Mouse (Mus musculus): ENCODE data around the gene Sf3b1. TPM values are rescaled to one million over a fixed set of nuclear protein-coding genes. Genes with fewer than 3 reads are reported as not detected.
A peak's percentile ranks its signal among the peaks of the same experiment; 100 is the strongest.
"Not testable (repeated sequence)": the region's sequence is repeated elsewhere in the genome, so short reads cannot be mapped to it uniquely, and the experiment has no call there.

Gene Sf3b1
- total and polyA plus RNA-seq, 3 experiments: 111 to 167 (median 118) TPM

DNA sequence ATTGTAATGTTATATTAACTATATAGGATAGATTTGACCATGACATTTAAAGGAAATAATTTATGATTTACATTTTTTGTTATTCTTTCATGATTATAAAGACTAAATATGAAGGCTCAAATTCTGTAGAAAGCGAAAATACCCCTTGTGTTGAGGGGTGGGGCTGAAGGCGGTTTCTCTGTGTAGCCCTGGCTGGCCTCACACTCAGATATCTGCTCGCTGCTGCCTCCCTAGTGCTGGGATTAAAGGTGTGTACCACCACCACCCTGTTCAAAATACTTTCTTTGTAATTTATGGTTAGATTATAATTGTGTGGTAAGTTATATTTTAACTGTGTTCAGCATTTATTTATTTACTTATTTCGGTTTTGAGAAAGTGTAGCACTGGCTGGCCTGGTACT lies 34.5 kb upstream of the Sf3b1 start:
- no peak overlapping the region for H3K4me3 ChIP-seq (ENCODE audit: control insufficient read depth in 1 of 2, insufficient read depth in 1 of 2, low read depth in 2 of 2, low read length in 2 of 2)
- no peak for TF ChIP-seq POLR2A (IDR thresholded peaks at IDR 0.05; ENCODE audit: control insufficient read depth in 1 of 2, insufficient read depth in 1 of 2, low read depth in 1 of 2, low read length in 2 of 2, poor library complexity in 1 of 2)
- TF ChIP-seq GABPA (IDR thresholded peaks at IDR 0.05; ENCODE audit: low read depth, low read length): no peak
- TF ChIP-seq RCOR1 (IDR thresholded peaks at IDR 0.05; ENCODE audit: low read depth, low read length): no peak
- TF ChIP-seq NELFE (IDR thresholded peaks at IDR 0.05; ENCODE audit: low read depth, low read length): no peak
- TF ChIP-seq E2F4 (IDR thresholded peaks at IDR 0.05; ENCODE audit: borderline replicate concordance, low read depth, low read length): no peak
- no peak for TF ChIP-seq POLR2AphosphoS5 (IDR thresholded peaks at IDR 0.05; ENCODE audit: borderline replicate concordance, low read depth, low read length)
- no peak for TF ChIP-seq EP300 (IDR thresholded peaks at IDR 0.05; ENCODE audit: low read depth in 1 of 2, low read length in 2 of 2)
- TF ChIP-seq MAFK (IDR thresholded peaks at IDR 0.05; ENCODE audit: borderline replicate concordance, low read depth, low read length): no peak
- no peak for TF ChIP-seq RAD21 (IDR thresholded peaks at IDR 0.05; ENCODE audit: low read depth, low read length)
- TF ChIP-seq MAZ (IDR thresholded peaks at IDR 0.05; ENCODE audit: low read depth, low read length): no peak
- no peaks in the 10 kb centered on the region for H3K27me3 ChIP-seq (ENCODE audit: control insufficient read depth in 1 of 2, insufficient read depth in 2 of 2, low read length in 2 of 2)
- H3K9me3 ChIP-seq (replicated peaks; ENCODE audit: insufficient read depth, low read length): no peaks in the 10 kb centered on the region
- peaks cover 8 to 9% of the 10 kb centered on the region in 2 experiments; a peak in 3 of 4 replicates for H3K36me3 ChIP-seq (ENCODE audit: control insufficient read depth in 1 of 2, insufficient read depth in 2 of 2, low read length in 2 of 2)
- H3K9ac ChIP-seq (ENCODE audit: control insufficient read depth, low read depth, low read length, poor library complexity, severe bottlenecking): no peak overlapping the region
- H3K4me1 ChIP-seq (ENCODE audit: control insufficient read depth in 1 of 2, insufficient read depth in 2 of 2, low read length in 2 of 2): no peaks in the 10 kb centered on the region
- no peak for DNase-seq (ENCODE audit: low read depth, low spot score)
- no peak overlapping the region for H3K27ac ChIP-seq (ENCODE audit: control insufficient read depth, low read depth, low read length)
- H3K79me2 ChIP-seq (ENCODE audit: control insufficient read depth, insufficient read depth, low read length, poor library complexity): peaks cover 1% of the 10 kb centered on the region; the same call in 1 of the 2 replicates

GRCm38 (mm10) chr1:55061099-55061498 lies 33.8 kb upstream of the Sf3b1 start:
- Histone ChIP-seq H3K36me3 (ENCODE audit: control insufficient read depth in 1 of 2, insufficient read depth in 2 of 2, low read length in 2 of 2) (peaks cover 8 to 9% of the 10 kb centered on the region in 2 experiments; a peak in 3 of 4 replicates), H3K4me1 (ENCODE audit: control insufficient read depth in 1 of 2, insufficient read depth in 2 of 2, low read length in 2 of 2) (no peaks in the 10 kb centered on the region), H3K4me3 (ENCODE audit: control insufficient read depth in 1 of 2, insufficient read depth in 1 of 2, low read depth in 2 of 2, low read length in 2 of 2) (no peak overlapping the region), H3K9me3 (replicated peaks; ENCODE audit: insufficient read depth, low read length) (no peaks in the 10 kb centered on the region), H3K79me2 (ENCODE audit: control insufficient read depth, insufficient read depth, low read length, poor library complexity) (peaks cover 1% of the 10 kb centered on the region; the same call in 1 of the 2 replicates), H3K27ac (ENCODE audit: control insufficient read depth, low read depth, low read length) (no peak overlapping the region), H3K9ac (ENCODE audit: control insufficient read depth, low read depth, low read length, poor library complexity, severe bottlenecking) (no peak overlapping the region), H3K27me3 (ENCODE audit: control insufficient read depth in 1 of 2, insufficient read depth in 2 of 2, low read length in 2 of 2) (no peaks in the 10 kb centered on the region)
- no peak for TF ChIP-seq MYC (IDR thresholded peaks at IDR 0.05; ENCODE audit: low read depth, low read length)
- 0 out of 2 replicates have a peak, but pooled peaks have one; percentile 11 for TF ChIP-seq GATA1 (IDR thresholded peaks at IDR 0.05; ENCODE audit: low read depth, low read length)
- no peak for DNase-seq (ENCODE audit: low read depth, low spot score)

- not testable (repeated sequence) for H3K9ac ChIP-seq (ENCODE audit: control insufficient read depth, low read depth, low read length, poor library complexity, severe bottlenecking); H3K79me2 ChIP-seq (ENCODE audit: control insufficient read depth, insufficient read depth, low read length, poor library complexity); H3K4me3 ChIP-seq (ENCODE audit: control insufficient read depth in 1 of 2, insufficient read depth in 1 of 2, low read depth in 2 of 2, low read length in 2 of 2); H3K9me3 ChIP-seq (replicated peaks; ENCODE audit: insufficient read depth, low read length); H3K27me3 ChIP-seq (ENCODE audit: control insufficient read depth in 1 of 2, insufficient read depth in 2 of 2, low read length in 2 of 2); H3K27ac ChIP-seq (ENCODE audit: control insufficient read depth, low read depth, low read length); DNase-seq (ENCODE audit: low read depth, low spot score)
- H3K36me3 ChIP-seq (ENCODE audit: control insufficient read depth in 1 of 2, insufficient read depth in 2 of 2, low read length in 2 of 2): peaks cover 5 to 31% of the 10 kb centered on the region in 2 experiments
- TF ChIP-seq ZNF384 (IDR thresholded peaks at IDR 0.05; ENCODE audit: low read depth, low read length): peak; percentile 80
- H3K4me1 ChIP-seq (ENCODE audit: control insufficient read depth in 1 of 2, insufficient read depth in 2 of 2, low read length in 2 of 2): peaks cover 9 to 15% of the 10 kb centered on the region in 2 experiments
These were observed 31.1 kb upstream of the Sf3b1 start for GRCm38 (mm10) chr1:55058383-55058782.

Measured in MEL (cell line).